Mouse (Mus musculus): ENCODE data around the gene Dmwd.

The Dmwd gene

GRCm38 (mm10) chr7:19094826-19095750, 19.1 kb downstream of the Dmwd start:
- peak; percentile 63 for DNase-seq (ENCODE audit: extremely low spot score)

GRCm38 (mm10) chr7:19095751-19096110, 19.7 kb downstream of the Dmwd start:
- peak; percentile 86 for DNase-seq (ENCODE audit: extremely low spot score)

- DNase-seq (ENCODE audit: extremely low spot score): no peak
These were observed 20.5 kb downstream of the Dmwd start for GRCm38 (mm10) chr7:19096421-19096976.

GRCm38 (mm10) chr7:19097217-19097616, 21.2 kb downstream of the Dmwd start:
- no peak for DNase-seq (ENCODE audit: extremely low spot score)

DNA sequence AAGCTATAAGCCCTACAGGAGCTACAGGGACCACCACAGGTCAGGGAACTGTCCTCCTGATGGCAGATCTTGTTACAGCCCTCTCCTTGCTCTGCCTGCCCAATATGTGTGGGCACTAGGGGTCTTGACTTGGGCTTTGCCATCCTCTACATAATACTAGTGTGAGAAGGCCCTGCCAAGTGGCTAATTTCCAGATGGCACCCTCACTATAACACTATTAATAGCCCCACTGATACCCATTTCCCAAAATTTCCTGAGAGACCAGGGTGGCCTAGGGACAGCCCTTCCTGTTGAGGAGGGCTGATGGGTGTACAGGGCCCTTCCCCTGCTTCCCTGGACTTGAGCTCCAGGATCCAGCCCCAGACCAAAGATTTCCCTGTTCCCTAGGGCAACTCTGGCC, 21.8 kb downstream of the Dmwd start:
- no peak for DNase-seq (ENCODE audit: extremely low spot score)

- no peak for DNase-seq (ENCODE audit: extremely low spot score)
These were observed 22.8 kb downstream of the Dmwd start for GRCm38 (mm10) chr7:19098811-19099210.

GRCm38 (mm10) chr7:19100290-19100689, 24.3 kb downstream of the Dmwd start:
- DNase-seq (ENCODE audit: extremely low spot score): no peak

DNA sequence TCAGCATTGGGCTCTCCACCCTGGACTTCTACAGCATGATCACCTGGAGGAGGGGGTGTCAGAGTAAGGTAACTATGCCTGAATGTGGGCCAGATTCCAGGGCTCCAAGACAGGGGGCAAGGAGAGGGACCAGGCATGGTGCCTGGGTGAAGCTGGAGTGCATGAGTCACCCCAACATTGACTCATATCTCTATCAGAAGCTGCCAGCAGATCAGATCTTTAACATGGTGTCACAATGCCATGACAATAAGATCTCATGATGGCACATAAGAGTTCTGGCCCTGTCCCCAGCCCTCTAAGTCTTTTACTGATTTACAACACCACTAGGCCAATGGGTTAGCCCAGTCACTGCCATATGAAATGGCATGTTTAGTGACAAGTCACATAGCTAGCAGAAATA, 27.7 kb downstream of the Dmwd start:
- no peak for DNase-seq (ENCODE audit: extremely low spot score)

DNA sequence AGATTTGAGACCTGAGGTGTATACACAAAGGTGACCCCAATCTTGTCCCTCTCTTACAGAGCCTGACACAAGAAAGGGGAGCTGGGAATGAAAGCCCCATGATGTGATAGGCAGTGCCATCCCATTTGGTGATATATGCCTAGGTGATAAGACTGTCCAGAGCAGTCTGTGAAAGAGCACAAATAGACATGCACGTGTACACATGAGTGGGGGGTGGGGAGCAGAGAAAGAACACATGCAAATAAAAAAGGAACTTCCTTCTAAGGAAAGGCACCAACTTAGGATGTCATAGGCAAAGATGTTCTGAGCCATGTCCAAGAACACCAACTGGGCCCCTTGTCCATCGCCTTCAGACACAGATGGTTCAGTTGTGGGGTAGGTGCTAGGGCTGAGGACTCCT, 28.5 kb downstream of the Dmwd start:
- DNase-seq (ENCODE audit: extremely low spot score): no peak

GRCm38 (mm10) chr7:19107436-19107835, 31.4 kb downstream of the Dmwd start:
- DNase-seq (ENCODE audit: extremely low spot score): no peak

- no peak for DNase-seq (ENCODE audit: extremely low spot score)
These were observed 33.5 kb downstream of the Dmwd start for GRCm38 (mm10) chr7:19109565-19109964.

- peak; percentile 75 for DNase-seq (ENCODE audit: extremely low spot score)
These were observed 42.2 kb downstream of the Dmwd start, which contains the start of gene Gm4969 for GRCm38 (mm10) chr7:19118028-19118771. Gene Gm4969, minus strand, starts transcription at chr7:19118368.

DNA sequence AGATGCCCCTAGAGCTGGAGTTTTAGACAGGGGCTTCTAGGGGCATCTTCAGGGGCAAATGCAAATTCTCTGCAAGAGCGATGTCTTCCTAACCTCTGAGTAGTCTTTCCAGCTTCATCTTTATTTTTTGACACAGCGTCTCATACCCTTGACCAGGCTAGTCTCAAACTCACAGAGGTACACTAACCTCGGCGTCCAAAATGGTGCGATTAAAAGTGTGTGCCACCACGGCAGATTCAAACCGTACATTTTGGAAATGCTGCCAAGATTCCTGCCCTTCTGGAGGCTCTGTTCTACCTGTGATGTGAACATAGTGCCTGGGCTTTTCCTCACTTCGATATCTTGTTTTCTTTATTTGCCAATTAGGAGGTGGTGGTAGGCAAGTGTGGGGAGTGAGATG, 43.1 kb downstream of the Dmwd start:
- DNase-seq (ENCODE audit: extremely low spot score): no peak

GRCm38 (mm10) chr7:19119631-19120429, 43.8 kb downstream of the Dmwd start, which contains the start of gene Fbxo46:
Gene Fbxo46, plus strand, starts transcription at chr7:19119859.
- DNase-seq (ENCODE audit: extremely low spot score): peak; percentile 93

- no peak for DNase-seq (ENCODE audit: extremely low spot score)
These were observed 45.7 kb downstream of the Dmwd start for GRCm38 (mm10) chr7:19121686-19122085.

GRCm38 (mm10) chr7:19124713-19125112, 48.7 kb downstream of the Dmwd start:
- no peak for DNase-seq (ENCODE audit: extremely low spot score)

- DNase-seq (ENCODE audit: extremely low spot score): no peak
These were observed 51.7 kb downstream of the Dmwd start for GRCm38 (mm10) chr7:19127744-19128143.

DNA sequence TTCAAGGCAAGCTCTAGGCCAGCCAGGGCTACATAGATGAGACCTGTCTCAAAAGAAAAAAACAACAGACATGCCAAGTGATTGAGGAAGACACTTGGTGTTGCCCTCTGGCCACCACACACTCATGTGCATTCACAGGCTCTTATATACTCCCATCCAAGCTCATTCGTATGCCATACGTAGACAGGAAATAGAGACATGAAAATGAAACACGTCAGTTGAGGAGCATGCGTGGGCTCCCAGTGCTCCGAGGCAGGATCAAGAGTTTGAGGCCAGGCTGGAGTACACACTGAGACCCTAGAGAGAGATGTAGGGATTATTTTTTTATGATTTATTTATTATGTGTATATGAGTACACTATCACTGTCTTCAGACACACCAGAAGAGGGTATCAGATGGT, 53.4 kb downstream of the Dmwd start:
- DNase-seq (ENCODE audit: extremely low spot score): no peak

DNA sequence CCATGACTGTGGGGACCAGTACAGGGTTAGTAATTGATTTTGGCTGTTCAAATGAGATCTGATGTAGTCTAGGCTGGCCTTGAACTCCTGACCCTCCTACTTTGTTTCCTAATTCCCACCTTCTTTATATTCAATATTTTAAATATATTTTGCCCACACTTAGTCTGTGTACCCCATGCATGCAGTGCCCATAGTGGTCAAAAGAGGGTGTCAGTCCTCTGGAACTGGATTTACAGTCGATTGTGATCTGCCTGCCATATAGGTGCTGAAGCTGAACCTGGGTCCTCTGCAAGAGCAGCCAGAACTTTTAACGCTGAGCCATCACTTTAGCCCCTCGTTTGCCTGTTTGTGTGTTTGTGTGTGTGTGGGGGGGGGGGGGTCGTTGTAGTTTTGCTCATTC, 54.6 kb downstream of the Dmwd start:
- no peak for DNase-seq (ENCODE audit: extremely low spot score)

GRCm38 (mm10) chr7:19131324-19131848, 55.4 kb downstream of the Dmwd start:
- DNase-seq (ENCODE audit: extremely low spot score): peak; percentile 97
